Comparison of ENCODE assay signal across 19 mouse cellular contexts in the genomic region with DNA sequence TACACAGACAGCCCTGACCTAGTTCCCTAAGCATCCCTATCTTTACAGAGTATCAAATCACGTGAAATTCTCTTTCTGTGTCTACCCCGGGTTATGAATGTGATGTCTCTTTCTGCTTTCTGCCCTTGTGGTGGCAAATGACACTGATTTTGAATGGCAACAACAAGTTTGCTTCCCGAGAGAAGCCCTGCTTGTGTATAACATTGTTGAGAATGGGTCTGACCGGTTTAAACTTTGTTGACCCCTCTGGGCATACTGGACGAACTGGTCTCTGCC.
DNase-seq lines count a peak whose midpoint lies in the region; ATAC-seq and TF ChIP-seq lines count a peak whose summit lies in the region.
"Had no signal": no experiment of that assay in that cellular context is flagged by ENCODE, and none has a peak within 500 bp of the region (broad histone marks: within the 10 kb centered on the region; RNA-seq: fewer than 3 reads in every experiment).

No protein-coding gene starts in this region.

- 74% methylated on average over 5 of the region's 5 CpGs for WGBS in liver, adult 2 months
- WGBS in midbrain, postnatal 0 days = 48% methylated on average over 5 of the region's 5 CpGs
- WGBS in midbrain, embryonic 13.5 days = 46% methylated on average over 5 of the region's 5 CpGs
- WGBS in macrophage (ENCODE audit: missing documents) = 78% methylated on average over 5 of the region's 5 CpGs

- H3K36me3 ChIP-seq in liver, adult 2 months (ENCODE audit: control insufficient read depth, insufficient read depth, low read length) = no peaks in the 10 kb centered on the region
- no peaks in the 10 kb centered on the region for H3K36me3 ChIP-seq in midbrain, postnatal 0 days (ENCODE audit: insufficient read depth, low read length)
- H3K36me3 ChIP-seq in midbrain, embryonic 13.5 days = no peaks in the 10 kb centered on the region
- no peaks in the 10 kb centered on the region for H3K36me3 ChIP-seq in CH12.LX (replicated peaks in 1 of 2; ENCODE audit: control insufficient read depth in 1 of 2, insufficient read depth in 1 of 2, low read length in 1 of 2)
- no peaks in the 10 kb centered on the region for H3K36me3 ChIP-seq in macrophage (ENCODE audit: inconsistent target)
- H3K36me3 ChIP-seq: embryonic facial prominence, embryonic 12.5 days; forebrain, embryonic 12.5 days; G1E; heart, embryonic 12.5 days; hindbrain, embryonic 12.5 days had no signal

- no peak overlapping the region for H3K9ac ChIP-seq in liver, adult 2 months (ENCODE audit: low read depth, low read length)
- H3K9ac ChIP-seq in midbrain, postnatal 0 days (replicated peaks; ENCODE audit: low read length, poor library complexity, severe bottlenecking) = no peak overlapping the region
- H3K9ac ChIP-seq in midbrain, embryonic 13.5 days (replicated peaks) = no peak overlapping the region
- H3K9ac ChIP-seq in CH12.LX (ENCODE audit: insufficient read depth, low read depth) = peak overlapping the region; percentile 71
- H3K9ac ChIP-seq: embryonic facial prominence, embryonic 12.5 days; forebrain, embryonic 12.5 days; forebrain, postnatal 0 days; heart, embryonic 12.5 days; hindbrain, embryonic 12.5 days had no signal

- no peaks in the 10 kb centered on the region for H3K79me2 ChIP-seq in liver, adult 2 months (ENCODE audit: control insufficient read depth, insufficient read depth, low read length)
- H3K79me2 ChIP-seq in CH12.LX (replicated peaks; ENCODE audit: control insufficient read depth, extremely low read depth, insufficient read depth, poor library complexity, severe bottlenecking) (no peaks in the 10 kb centered on the region), macrophage (ENCODE audit: inconsistent target) (no peaks in the 10 kb centered on the region)

- H3K27ac ChIP-seq in liver, adult 2 months (replicated peaks; ENCODE audit: insufficient read depth, low read depth, low read length) = no peak overlapping the region
- no peak overlapping the region for H3K27ac ChIP-seq in midbrain, postnatal 0 days (ENCODE audit: low read depth, low read length)
- H3K27ac ChIP-seq in midbrain, embryonic 13.5 days = no peak overlapping the region
- H3K27ac ChIP-seq in CH12.LX (ENCODE audit: insufficient read depth, low read depth) (peak overlapping the region; percentile 46; the same call in 1 of the 2 replicates), macrophage (peak overlapping the region; percentile 85)
- H3K27ac ChIP-seq: embryonic facial prominence, embryonic 12.5 days; forebrain, embryonic 12.5 days; hindbrain, embryonic 12.5 days had no signal

- no peak for ATAC-seq in midbrain, postnatal 0 days (ENCODE audit: low FRiP score)
- no peak for ATAC-seq in midbrain, embryonic 13.5 days
- ATAC-seq: forebrain, postnatal 0 days; hindbrain, embryonic 16.5 days had no signal

- H3K27me3 ChIP-seq in liver, adult 2 months (ENCODE audit: control insufficient read depth, insufficient read depth, low read length) = no peaks in the 10 kb centered on the region
- no peaks in the 10 kb centered on the region for H3K27me3 ChIP-seq in midbrain, postnatal 0 days (ENCODE audit: insufficient read depth, low read length)
- H3K27me3 ChIP-seq in midbrain, embryonic 13.5 days = no peaks in the 10 kb centered on the region
- no peaks in the 10 kb centered on the region for H3K27me3 ChIP-seq in CH12.LX (replicated peaks)
- H3K27me3 ChIP-seq: embryonic facial prominence, embryonic 12.5 days; forebrain, embryonic 12.5 days; heart, embryonic 12.5 days; hindbrain, embryonic 12.5 days had no signal

- TF ChIP-seq CTCF in liver, adult 2 months (IDR thresholded peaks at IDR 0.05; ENCODE audit: low read depth, low read length) = no peak
- 0 out of 2 replicates have a peak, but pooled peaks have one; percentile 11 for TF ChIP-seq CTCF in midbrain, postnatal 0 days (IDR thresholded peaks at IDR 0.05)
- no peak for TF ChIP-seq CTCF in CH12.LX (conservative IDR thresholded peaks at IDR 0.05 in 1 of 2, IDR thresholded peaks at IDR 0.05 in 1 of 2; ENCODE audit: low read depth in 2 of 2, low read length in 2 of 2)

- TF ChIP-seq EP300 in CH12.LX (IDR thresholded peaks at IDR 0.05; ENCODE audit: low read length) = no peak

- in situ Hi-C loops in CH12.LX (cut with MboI; ENCODE audit: low pct_ligation_motif_present, low pct_unique_long_range_greater_than_20kb, low sequenced_read_pairs) = no loop called here

- no peak for TF ChIP-seq POLR2A in liver, adult 2 months (IDR thresholded peaks at IDR 0.05; ENCODE audit: extremely low read depth, insufficient read depth, low read length)
- no peak for TF ChIP-seq POLR2A in CH12.LX (IDR thresholded peaks at IDR 0.05; ENCODE audit: low read depth, low read length)

- no peaks in the 10 kb centered on the region for H3K9me3 ChIP-seq in midbrain, postnatal 0 days (ENCODE audit: low read length)
- H3K9me3 ChIP-seq in midbrain, embryonic 13.5 days = no peaks in the 10 kb centered on the region
- no peaks in the 10 kb centered on the region for H3K9me3 ChIP-seq in CH12.LX (replicated peaks; ENCODE audit: low read length)
- H3K9me3 ChIP-seq: embryonic facial prominence, embryonic 12.5 days; forebrain, embryonic 12.5 days; heart, embryonic 12.5 days; hindbrain, embryonic 12.5 days had no signal

- no peaks in the 10 kb centered on the region for H3K4me1 ChIP-seq in liver, adult 2 months (ENCODE audit: control insufficient read depth, insufficient read depth, low read length)
- no peaks in the 10 kb centered on the region for H3K4me1 ChIP-seq in midbrain, postnatal 0 days (ENCODE audit: insufficient read depth, low read length)
- H3K4me1 ChIP-seq in midbrain, embryonic 13.5 days (replicated peaks) = peaks cover 9% of the 10 kb centered on the region
- peaks cover 15 to 16% of the 10 kb centered on the region in 2 experiments for H3K4me1 ChIP-seq in CH12.LX (ENCODE audit: control insufficient read depth in 1 of 2, insufficient read depth in 2 of 2)
- H3K4me1 ChIP-seq: embryonic facial prominence, embryonic 12.5 days; heart, embryonic 12.5 days; hindbrain, embryonic 12.5 days had no signal

- no peak overlapping the region for H3K4me3 ChIP-seq in liver, adult 2 months (ENCODE audit: insufficient read depth, low read depth, low read length)
- no peak overlapping the region for H3K4me3 ChIP-seq in midbrain, postnatal 0 days (ENCODE audit: low read depth, low read length)
- no peak overlapping the region for H3K4me3 ChIP-seq in midbrain, embryonic 13.5 days (replicated peaks)
- H3K4me3 ChIP-seq in CH12.LX (replicated peaks in 1 of 3; ENCODE audit: low read depth in 2 of 3, low read length in 2 of 3, poor library complexity in 1 of 3) = peak overlapping the region; percentile 40 to 48 (median 46)
- no peak overlapping the region for H3K4me3 ChIP-seq in macrophage (ENCODE audit: inconsistent target)
- H3K4me3 ChIP-seq: embryonic facial prominence, embryonic 12.5 days; forebrain, embryonic 12.5 days; heart, embryonic 12.5 days; hindbrain, embryonic 12.5 days had no signal

- dilution Hi-C loops in CH12.LX (cut with MboI; ENCODE audit: extremely low pct_ligation_motif_present, extremely low pct_unique_long_range_greater_than_20kb, low sequenced_read_pairs) = no loop called here

- no peak for TF ChIP-seq RAD21 in CH12.LX (IDR thresholded peaks at IDR 0.05; ENCODE audit: low read depth, low read length)

- no peak overlapping the region for H3K4me2 ChIP-seq in midbrain, postnatal 0 days (ENCODE audit: low read depth, low read length, poor library complexity, severe bottlenecking)
- H3K4me2 ChIP-seq in midbrain, embryonic 13.5 days (replicated peaks) = no peak overlapping the region; the same call in 1 of the 2 replicates
- H3K4me2 ChIP-seq in CH12.LX (ENCODE audit: insufficient read depth, low read depth, poor library complexity, severe bottlenecking) = peak overlapping the region; percentile 93
- H3K4me2 ChIP-seq: embryonic facial prominence, embryonic 12.5 days; forebrain, embryonic 12.5 days; heart, embryonic 12.5 days; hindbrain, embryonic 12.5 days had no signal

- peak; percentile 12 for DNase-seq in liver, adult 2 months (ENCODE audit: extremely low read depth, low read depth, low spot score)
- DNase-seq in liver (no peak), CH12.LX (ENCODE audit: extremely low read depth) (peak; percentile 17)
- no peak for DNase-seq in midbrain, postnatal 0 days (ENCODE audit: low spot score)
- no peak for DNase-seq in right cerebral cortex, postnatal 36 days (ENCODE audit: low spot score in 2 of 2)
- DNase-seq: adrenal gland, postnatal 10 days; cerebellum, adult 11-12 months; cerebellum, adult 9-10 months; cerebellum, postnatal 25 days; forebrain, postnatal 0 days; gastrocnemius, postnatal 25 days had no signal

TF ChIP-seq in CH12.LX, 34 proteins besides CTCF, POLR2A, EP300 and RAD21:
- TF ChIP-seq ELF1 (IDR thresholded peaks at IDR 0.05; ENCODE audit: low read depth, low read length) = no peak
- no peak for TF ChIP-seq UBTF (IDR thresholded peaks at IDR 0.05; ENCODE audit: low read depth, low read length)
- no peak for TF ChIP-seq NRF1 (IDR thresholded peaks at IDR 0.05; ENCODE audit: low read depth, low read length)
- TF ChIP-seq CHD2 (IDR thresholded peaks at IDR 0.05; ENCODE audit: low read length) = no peak
- no peak for TF ChIP-seq KAT2A (IDR thresholded peaks at IDR 0.05; ENCODE audit: insufficient replicate concordance, low read length)
- no peak for TF ChIP-seq ETS1 (conservative IDR thresholded peaks at IDR 0.05; ENCODE audit: low read depth, low read length)
- TF ChIP-seq MEF2A (IDR thresholded peaks at IDR 0.05; ENCODE audit: borderline replicate concordance, low read depth, low read length) = no peak
- TF ChIP-seq BHLHE40 (IDR thresholded peaks at IDR 0.05; ENCODE audit: low read depth, low read length) = no peak; the same call in 1 of the 2 replicates
- TF ChIP-seq GABPA (IDR thresholded peaks at IDR 0.05; ENCODE audit: insufficient replicate concordance, low read depth, low read length) = no peak
- no peak for TF ChIP-seq MAFK (IDR thresholded peaks at IDR 0.05; ENCODE audit: insufficient replicate concordance, low read length)
- TF ChIP-seq SMC3 (IDR thresholded peaks at IDR 0.05; ENCODE audit: low read depth, low read length) = no peak
- no peak for TF ChIP-seq SIN3A (IDR thresholded peaks at IDR 0.05; ENCODE audit: low read length)
- no peak for TF ChIP-seq TCF12 (IDR thresholded peaks at IDR 0.05; ENCODE audit: low read depth, low read length)
- TF ChIP-seq JUN (IDR thresholded peaks at IDR 0.05; ENCODE audit: insufficient read depth, low read depth, low read length) = no peak
- TF ChIP-seq HCFC1 (IDR thresholded peaks at IDR 0.05; ENCODE audit: low read depth, low read length) = no peak
- TF ChIP-seq USF2 (conservative IDR thresholded peaks at IDR 0.05; ENCODE audit: low read depth, low read length) = no peak
- no peak for TF ChIP-seq MAX (IDR thresholded peaks at IDR 0.05; ENCODE audit: low read length)
- TF ChIP-seq ZNF384 (IDR thresholded peaks at IDR 0.05; ENCODE audit: low read depth, low read length) = no peak
- TF ChIP-seq POLR2AphosphoS2 (IDR thresholded peaks at IDR 0.05; ENCODE audit: low read depth, low read length) = no peak

Comparison
In these comparisons a context has a peak if more than half of its experiments do, and no peak if none do; other contexts are left out.
1. DNase-seq: peak in liver, adult 2 months (single experiment) and CH12.LX (single experiment); none in liver (single experiment), midbrain, postnatal 0 days (single experiment) and right cerebral cortex, postnatal 36 days (0 of 2).
2. H3K27ac ChIP-seq: peak in CH12.LX (single experiment) and macrophage (single experiment); none in liver, adult 2 months (single experiment), midbrain, postnatal 0 days (single experiment) and midbrain, embryonic 13.5 days (single experiment).
3. H3K4me3 ChIP-seq: peak in CH12.LX (3 of 3); none in liver, adult 2 months (single experiment), midbrain, postnatal 0 days (single experiment), midbrain, embryonic 13.5 days (single experiment) and macrophage (single experiment).